In the genomic region with DNA sequence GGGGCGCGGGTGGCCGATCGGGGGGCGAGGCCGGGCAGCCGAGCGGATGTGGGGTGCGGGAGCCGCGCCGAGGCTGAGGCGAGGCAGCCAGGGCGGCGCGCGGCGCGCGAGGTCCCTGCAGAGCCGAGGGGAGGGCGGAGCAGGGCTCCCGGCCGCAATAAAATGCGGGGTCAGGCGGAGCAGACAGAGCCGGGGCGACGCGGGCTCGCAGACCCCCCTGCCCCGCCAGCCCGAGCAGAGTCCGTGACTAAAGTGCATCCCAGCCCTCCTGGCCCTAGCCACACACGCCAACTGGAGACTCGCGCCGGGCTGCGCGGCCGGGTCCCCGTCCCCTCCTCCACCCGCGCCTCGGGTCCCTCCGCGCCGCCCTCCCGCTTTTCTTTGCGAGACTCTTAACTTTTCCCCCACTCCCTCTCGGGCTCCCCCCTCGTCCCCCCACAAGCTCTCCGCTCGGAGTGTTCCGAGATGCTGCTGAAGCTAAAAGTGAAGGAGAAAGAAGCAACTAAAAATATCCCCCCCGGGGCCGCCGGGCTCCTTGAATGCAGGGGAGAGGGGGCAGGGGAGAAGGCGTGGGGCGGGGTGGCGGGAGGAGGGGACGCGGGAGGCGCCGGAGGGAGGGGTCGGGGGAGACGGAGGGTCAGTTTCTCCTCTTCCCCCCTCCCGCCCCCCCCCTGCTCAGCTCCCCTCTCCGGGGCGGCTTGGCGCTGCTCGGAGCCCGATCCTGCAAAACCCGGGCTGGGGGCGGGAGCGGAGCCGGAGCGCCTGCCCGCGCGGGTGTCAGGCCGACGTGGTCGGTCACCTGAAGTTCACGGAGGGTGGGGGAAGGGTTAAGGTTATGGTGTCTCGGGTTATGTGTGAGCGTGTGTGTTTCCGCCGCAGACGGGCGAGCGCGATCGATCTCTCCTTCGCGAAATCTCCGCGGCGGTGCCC, we compare ENCODE assay signal across 8 mouse cellular contexts. TPM values are rescaled to one million over a fixed set of nuclear protein-coding genes. Genes with fewer than 3 reads are reported as not detected.
A peak's percentile ranks its signal among the peaks of the same experiment; 100 is the strongest.
DNase-seq lines count a peak whose midpoint lies in the region; ATAC-seq and TF ChIP-seq lines count a peak whose summit lies in the region.

No protein-coding gene starts in this region.

- in situ Hi-C loops in CH12.LX (cut with MboI; ENCODE audit: low pct_ligation_motif_present, low pct_unique_long_range_greater_than_20kb, low sequenced_read_pairs): no loop called here

- H3K9me3 ChIP-seq in CH12.LX (replicated peaks; ENCODE audit: low read length): no peaks in the 10 kb centered on the region
- H3K9me3 ChIP-seq in forebrain, embryonic 14.5 days (replicated peaks; ENCODE audit: control insufficient read depth, low read length): no peaks in the 10 kb centered on the region

- peak; percentile 84 for DNase-seq in CH12.LX (ENCODE audit: extremely low read depth)
- DNase-seq in forebrain, embryonic 14.5 days (ENCODE audit: low spot score): peak; percentile 77
- peak; percentile 80 to 81 for DNase-seq in heart, postnatal 14 days
- peak; percentile 32 to 49 for DNase-seq in layer of hippocampus, adult 2 months (ENCODE audit: low spot score in 2 of 2)
- DNase-seq in lung, adult 2 months: peak; percentile 78
- DNase-seq in thymus, postnatal 10 days (ENCODE audit: low spot score in 2 of 2): peak; percentile 38 to 53

- TF ChIP-seq POLR2A in CH12.LX (IDR thresholded peaks at IDR 0.05; ENCODE audit: low read depth, low read length): peak; percentile 62
- TF ChIP-seq POLR2A in lung, adult 2 months (IDR thresholded peaks at IDR 0.05; ENCODE audit: borderline replicate concordance, extremely low read depth, low read depth, low read length): peak; percentile 42; the same call in 1 of the 2 replicates
- TF ChIP-seq POLR2A in olfactory bulb, adult 2 months (IDR thresholded peaks at IDR 0.05; ENCODE audit: insufficient read depth, low read depth, low read length): peak; percentile 57; the same call in 1 of the 2 replicates

- peak; percentile 76 for ATAC-seq in forebrain, embryonic 14.5 days

- peak overlapping the region; percentile 97 for H3K27ac ChIP-seq in CH12.LX (ENCODE audit: insufficient read depth, low read depth)
- H3K27ac ChIP-seq in brown adipose tissue, adult 24 weeks (replicated peaks; ENCODE audit: low read depth, low read length): peak overlapping the region; percentile 91
- peak overlapping the region; percentile 99 for H3K27ac ChIP-seq in forebrain, embryonic 14.5 days (ENCODE audit: low read depth, low read length)
- H3K27ac ChIP-seq in layer of hippocampus, adult 2 months: peak overlapping the region; percentile 97
- peak overlapping the region; percentile 96 for H3K27ac ChIP-seq in olfactory bulb, adult 2 months (ENCODE audit: insufficient read depth, low read depth, low read length)

- peak overlapping the region; percentile 95 for H3K9ac ChIP-seq in CH12.LX (ENCODE audit: insufficient read depth, low read depth)
- peak overlapping the region; percentile 98 for H3K9ac ChIP-seq in forebrain, embryonic 14.5 days (ENCODE audit: low read length)

- peaks cover 55% of the 10 kb centered on the region for H3K79me2 ChIP-seq in CH12.LX (replicated peaks; ENCODE audit: control insufficient read depth, extremely low read depth, insufficient read depth, poor library complexity, severe bottlenecking)

- 1% methylated on average over 67 of the region's 99 CpGs for WGBS in forebrain, embryonic 14.5 days
- 1% methylated on average over 86 of the region's 99 CpGs for WGBS in lung, adult 2 months
- WGBS in olfactory bulb, adult 2 months: under 1% methylated on average over 77 of the region's 99 CpGs

- no peak for TF ChIP-seq EP300 in CH12.LX (IDR thresholded peaks at IDR 0.05; ENCODE audit: low read length)

- no peak for TF ChIP-seq RAD21 in CH12.LX (IDR thresholded peaks at IDR 0.05; ENCODE audit: low read depth, low read length)

- peaks cover 0 to 10% of the 10 kb centered on the region in 2 experiments for H3K36me3 ChIP-seq in CH12.LX (replicated peaks in 1 of 2; ENCODE audit: control insufficient read depth in 1 of 2, insufficient read depth in 1 of 2, low read length in 1 of 2)
- H3K36me3 ChIP-seq in forebrain, embryonic 14.5 days (ENCODE audit: control insufficient read depth, insufficient read depth, low read length): no peaks in the 10 kb centered on the region

- H3K27me3 ChIP-seq in CH12.LX (replicated peaks): no peaks in the 10 kb centered on the region
- no peaks in the 10 kb centered on the region for H3K27me3 ChIP-seq in forebrain, embryonic 14.5 days (replicated peaks; ENCODE audit: control insufficient read depth, insufficient read depth, low read length)

- intact Hi-C loops in heart, postnatal 14 days (cut with DNase I): loop anchor here (2.0 to 10.0 kb wide), 4 partner anchors 49 to 365 kb away; a partner anchor contains a TSS

- H3K4me2 ChIP-seq in CH12.LX (ENCODE audit: insufficient read depth, low read depth, poor library complexity, severe bottlenecking): 0 out of 2 replicates have a peak overlapping the region, but pooled peaks have one; percentile 81
- H3K4me2 ChIP-seq in forebrain, embryonic 14.5 days (ENCODE audit: low read length): peak overlapping the region; percentile 89

- H3K4me3 ChIP-seq in CH12.LX (replicated peaks in 1 of 3; ENCODE audit: low read depth in 2 of 3, low read length in 2 of 3, poor library complexity in 1 of 3): peak overlapping the region; percentile 75 to 95 (median 84)
- H3K4me3 ChIP-seq in brown adipose tissue, adult 24 weeks (ENCODE audit: insufficient read depth, low read depth, low read length): peak overlapping the region; percentile 99
- peak overlapping the region; percentile 94 for H3K4me3 ChIP-seq in forebrain, embryonic 14.5 days (ENCODE audit: low read depth, low read length)
- peak overlapping the region; percentile 93 for H3K4me3 ChIP-seq in layer of hippocampus, adult 2 months
- H3K4me3 ChIP-seq in lung, adult 2 months (replicated peaks; ENCODE audit: extremely low read depth, low read depth, low read length): peak overlapping the region; percentile 98
- peak overlapping the region; percentile 63 for H3K4me3 ChIP-seq in olfactory bulb, adult 2 months (ENCODE audit: insufficient read depth, low read depth, low read length)

- dilution Hi-C loops in CH12.LX (cut with MboI; ENCODE audit: extremely low pct_ligation_motif_present, extremely low pct_unique_long_range_greater_than_20kb, low sequenced_read_pairs): no loop called here

- H3K4me1 ChIP-seq in CH12.LX (ENCODE audit: control insufficient read depth in 1 of 2, insufficient read depth in 2 of 2): peaks cover 5 to 37% of the 10 kb centered on the region in 2 experiments; a peak in 2 of 4 replicates
- no peaks in the 10 kb centered on the region for H3K4me1 ChIP-seq in brown adipose tissue, adult 24 weeks (ENCODE audit: control insufficient read depth, insufficient read depth, insufficient read length, low read length)
- peaks cover 12% of the 10 kb centered on the region; the same call in 1 of the 2 replicates for H3K4me1 ChIP-seq in forebrain, embryonic 14.5 days (ENCODE audit: control insufficient read depth, insufficient read depth, low read length)
- no peaks in the 10 kb centered on the region for H3K4me1 ChIP-seq in lung, adult 2 months (ENCODE audit: control insufficient read depth, insufficient read depth, low read length)
- peaks cover 3% of the 10 kb centered on the region; the same call in 1 of the 2 replicates for H3K4me1 ChIP-seq in olfactory bulb, adult 2 months (ENCODE audit: control insufficient read depth, insufficient read depth, low read length)

- TF ChIP-seq CTCF in CH12.LX (conservative IDR thresholded peaks at IDR 0.05 in 1 of 2, IDR thresholded peaks at IDR 0.05 in 1 of 2; ENCODE audit: low read depth in 2 of 2, low read length in 2 of 2): no peak
- TF ChIP-seq CTCF in layer of hippocampus, adult 2 months (conservative IDR thresholded peaks at IDR 0.05): no peak
- no peak for TF ChIP-seq CTCF in lung, adult 2 months (IDR thresholded peaks at IDR 0.05; ENCODE audit: insufficient read depth, low read length)
- no peak for TF ChIP-seq CTCF in olfactory bulb, adult 2 months (IDR thresholded peaks at IDR 0.05; ENCODE audit: insufficient read depth, low read depth, low read length)

TF ChIP-seq in CH12.LX, 34 proteins besides CTCF, POLR2A, EP300 and RAD21 (continues in another document):
- no peak for TF ChIP-seq PAX5 (IDR thresholded peaks at IDR 0.05; ENCODE audit: low read length)
- TF ChIP-seq JUN (IDR thresholded peaks at IDR 0.05; ENCODE audit: insufficient read depth, low read depth, low read length): no peak
- TF ChIP-seq SMC3 (IDR thresholded peaks at IDR 0.05; ENCODE audit: low read depth, low read length): no peak
- TF ChIP-seq GABPA (IDR thresholded peaks at IDR 0.05; ENCODE audit: insufficient replicate concordance, low read depth, low read length): no peak
- no peak for TF ChIP-seq ELF1 (IDR thresholded peaks at IDR 0.05; ENCODE audit: low read depth, low read length)
- no peak for TF ChIP-seq MYC (IDR thresholded peaks at IDR 0.05; ENCODE audit: low read depth, low read length)
- TF ChIP-seq UBTF (IDR thresholded peaks at IDR 0.05; ENCODE audit: low read depth, low read length): no peak; the same call in 1 of the 2 replicates
- 0 out of 2 replicates have a peak, but pooled peaks have one; percentile 15 for TF ChIP-seq KAT2A (IDR thresholded peaks at IDR 0.05; ENCODE audit: insufficient replicate concordance, low read length)
- no peak for TF ChIP-seq E2F4 (IDR thresholded peaks at IDR 0.05; ENCODE audit: insufficient replicate concordance, low read depth, low read length)
- TF ChIP-seq USF2 (conservative IDR thresholded peaks at IDR 0.05; ENCODE audit: low read depth, low read length): no peak
- TF ChIP-seq BHLHE40 (IDR thresholded peaks at IDR 0.05; ENCODE audit: low read depth, low read length): peak; percentile 74
- no peak for TF ChIP-seq ZKSCAN1 (IDR thresholded peaks at IDR 0.05; ENCODE audit: borderline replicate concordance, low read depth, low read length)
- TF ChIP-seq MAFK (IDR thresholded peaks at IDR 0.05; ENCODE audit: insufficient replicate concordance, low read length): no peak
- TF ChIP-seq MXI1 (IDR thresholded peaks at IDR 0.05; ENCODE audit: low read depth, low read length): peak; percentile 12; the same call in 1 of the 2 replicates
- TF ChIP-seq SIN3A (IDR thresholded peaks at IDR 0.05; ENCODE audit: low read length): no peak; the same call in none of the 2 replicates

RNA-seq across cellular contexts. Expression of a gene that starts 1.4 kb away (rescaled TPM):
- total RNA-seq in CH12.LX (2012; rRNA removed) (6.8 and 7.8 TPM in 2 replicates), CH12.LX (2014; rRNA removed) (4.3 and 4.5 TPM in 2 replicates)
- 9.0 and 11.1 TPM in 2 replicates for polyA plus RNA-seq in CH12.LX (2012; ENCODE audit: insufficient read length, low read depth)
- 3.6 and 5.0 TPM in 2 replicates for polyA plus RNA-seq in brown adipose tissue, adult 24 weeks (2012; ENCODE audit: insufficient read depth, insufficient read length, missing spikeins)
- polyA plus RNA-seq in forebrain, embryonic 14.5 days (2014; fragmentation: Nextera tagmentation; extraction: Ambion mirVana): 10.2 and 12.2 TPM in 2 replicates
- 10 to 100 TPM; 18.4 to 20.2 TPM for total RNA-seq in heart, postnatal 14 days (2021)
- total RNA-seq in layer of hippocampus, adult 2 months (2021): 10 to 100 TPM; 32.3 to 33.5 TPM
- polyA plus RNA-seq in lung, adult 2 months (2012; rRNA removed): 9.1 and 9.6 TPM in 2 replicates
- polyA plus RNA-seq in olfactory bulb, adult 2 months (2012; ENCODE audit: insufficient read depth, insufficient read length, low replicate concordance, missing spikeins): not detected in 2 replicates

Comparison
In these comparisons a context has a peak if more than half of its experiments do, and no peak if none do; other contexts are left out.
1. Peak in every context shown above with its lines: DNase-seq, ATAC-seq, H3K4me3 ChIP-seq and H3K27ac ChIP-seq.